Mouse (Mus musculus): Measurements from ENCODE around the gene Btbd6.

Gene Btbd6

DNA sequence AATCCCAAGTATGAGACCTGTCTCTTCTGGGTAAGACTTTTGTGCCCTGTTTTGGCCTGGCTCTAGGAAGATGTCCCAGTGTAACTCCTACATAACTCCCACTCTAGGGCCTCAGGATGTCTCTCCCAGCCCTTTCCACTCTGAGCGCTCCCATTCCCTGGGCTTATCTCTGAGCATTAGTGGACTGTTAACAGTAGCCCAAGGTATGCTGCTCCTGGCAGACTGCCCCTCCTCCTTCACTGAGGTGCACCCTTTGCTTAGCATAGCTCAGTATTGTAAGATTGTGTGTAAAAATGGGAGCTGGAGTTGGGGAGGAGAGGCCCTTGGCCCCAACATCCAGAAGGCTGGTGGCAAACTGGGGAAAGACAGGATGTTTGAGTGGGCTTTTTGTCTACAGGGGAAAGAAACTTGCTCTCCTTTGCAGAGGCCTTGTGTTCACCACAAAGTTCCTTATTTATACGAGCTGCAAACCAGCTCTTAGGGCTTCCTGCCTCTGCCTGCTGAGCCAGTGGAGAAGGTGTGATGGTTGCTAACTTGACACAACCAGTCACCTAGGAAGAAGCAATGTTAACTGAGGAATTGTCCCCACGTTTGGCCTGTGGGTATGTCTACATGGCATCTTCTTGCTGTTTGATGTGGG is 23.2 kb upstream of the Btbd6 start:
- DNase-seq (ENCODE audit: low spot score), result no peak

DNA sequence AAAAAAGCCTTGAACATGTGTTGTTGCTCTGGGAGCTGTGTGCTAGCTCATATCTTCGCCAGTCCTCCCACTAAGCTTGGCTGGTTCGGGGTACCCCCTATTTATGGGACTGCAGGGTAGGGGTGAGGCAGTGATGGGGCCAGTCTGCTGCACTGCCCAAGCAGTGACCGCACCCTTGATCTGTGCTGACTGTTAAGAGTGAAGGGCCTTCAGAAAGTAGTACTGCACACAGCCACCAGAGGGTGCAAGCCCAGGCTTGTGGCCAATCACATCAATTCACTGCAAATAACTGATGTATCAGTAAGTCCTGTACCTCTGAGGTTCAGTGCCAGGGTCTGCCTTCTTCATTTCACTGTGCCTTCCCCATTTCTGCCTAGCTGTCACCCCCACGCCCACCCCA is 20.5 kb upstream of the Btbd6 start:
- peak; percentile 76 for DNase-seq (ENCODE audit: low spot score)

DNA sequence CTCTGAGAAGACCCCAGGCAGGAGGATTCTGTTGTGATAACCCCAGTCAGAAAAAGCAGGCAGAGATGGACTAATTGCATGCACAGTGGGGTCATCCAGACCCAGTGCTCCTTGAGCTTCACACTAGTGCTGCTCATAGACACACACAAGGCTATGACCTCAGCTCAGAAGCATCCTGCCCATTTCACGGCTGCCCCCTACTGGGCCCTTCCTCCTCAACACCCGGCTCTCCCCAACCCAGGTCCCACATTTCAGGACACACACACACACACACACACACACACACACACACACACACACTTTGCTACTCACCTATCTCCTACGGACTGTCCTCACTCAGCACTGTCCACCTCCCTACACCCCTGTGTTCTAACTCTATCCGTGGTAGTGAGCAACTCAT is 18.0 kb upstream of the Btbd6 start:
- peak; percentile 48 for DNase-seq (ENCODE audit: low spot score)

DNA sequence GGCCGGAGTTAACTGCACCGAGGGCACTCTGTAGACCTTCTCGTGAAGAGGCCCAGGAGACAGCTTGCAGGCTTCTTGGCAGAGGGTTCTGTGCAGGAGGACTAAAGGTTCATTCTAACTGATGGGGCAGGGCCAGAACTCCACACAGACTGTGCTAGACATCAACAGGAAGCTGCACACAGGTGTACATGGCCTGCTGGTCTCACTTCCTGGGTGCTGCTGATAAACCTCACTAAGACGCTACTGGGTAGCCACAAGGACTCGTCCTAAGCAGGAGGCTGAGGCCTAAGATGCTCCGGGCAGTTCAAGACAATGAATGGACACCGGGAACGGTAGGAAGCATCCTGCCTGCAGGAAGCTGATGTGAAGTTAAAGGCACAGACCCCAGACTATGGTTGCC is 16.9 kb upstream of the Btbd6 start:
- no peak for DNase-seq (ENCODE audit: low spot score)

DNA sequence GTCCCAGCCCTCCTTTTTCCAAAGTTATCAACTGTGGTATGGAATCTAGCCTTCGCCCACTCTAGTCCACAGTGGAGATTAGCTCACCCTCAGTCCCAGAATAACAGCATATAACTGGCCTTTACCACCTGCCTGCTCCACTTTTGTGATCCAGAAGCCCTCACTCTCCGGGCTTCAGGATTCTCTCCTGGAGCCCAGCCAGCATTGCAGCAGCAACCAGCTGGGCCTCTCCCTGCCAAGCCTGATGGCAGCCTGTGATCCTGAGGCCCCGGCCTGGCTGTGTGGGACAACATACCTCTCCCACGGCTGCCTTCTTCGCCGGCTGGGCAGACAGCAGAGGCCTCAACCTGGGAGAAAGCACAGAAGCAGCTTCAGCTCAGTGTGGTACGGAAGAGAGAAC is 14.9 kb upstream of the Btbd6 start:
- no peak for DNase-seq (ENCODE audit: low spot score)

DNA sequence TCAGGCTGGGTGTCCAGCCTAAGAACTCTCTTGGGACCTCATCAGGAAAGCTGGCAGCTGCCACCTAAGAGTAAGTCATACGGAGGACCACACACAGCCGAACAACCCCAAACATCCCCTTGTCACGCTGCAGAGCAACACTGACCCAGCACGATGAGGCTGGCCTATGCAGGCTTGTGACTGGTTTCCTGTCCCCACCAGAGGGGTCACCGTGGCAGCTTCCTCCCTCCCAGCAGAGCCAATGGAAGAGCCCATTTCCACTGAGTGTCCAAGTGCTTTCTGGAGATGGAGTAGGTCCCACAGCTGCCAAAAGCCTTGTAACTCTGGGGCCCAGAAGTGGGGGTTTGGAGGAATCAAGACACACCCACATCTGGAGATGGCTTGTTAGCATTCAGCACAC is 14.4 kb upstream of the Btbd6 start:
- no peak for DNase-seq (ENCODE audit: low spot score)

DNA sequence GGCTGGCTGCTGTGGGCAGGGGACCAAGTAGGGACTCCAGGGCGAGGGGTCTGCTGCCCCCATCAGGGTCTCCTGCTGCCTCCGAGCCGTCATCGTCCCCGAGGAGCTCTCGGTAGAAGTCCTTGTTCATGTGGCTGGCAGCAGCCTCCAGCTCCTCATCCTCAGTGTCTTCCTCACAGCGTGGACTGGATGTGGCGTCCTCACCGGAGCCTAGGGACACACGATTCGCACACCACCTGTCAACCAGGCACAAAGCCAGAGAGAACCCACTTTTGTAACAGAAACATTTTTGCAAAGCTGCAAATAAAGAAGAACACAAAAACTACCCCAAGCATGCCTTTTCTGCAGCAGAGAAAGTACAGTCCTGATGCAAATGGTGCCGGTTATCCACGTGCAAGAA is 10.5 kb upstream of the Btbd6 start:
- no peak for DNase-seq (ENCODE audit: low spot score)

DNA sequence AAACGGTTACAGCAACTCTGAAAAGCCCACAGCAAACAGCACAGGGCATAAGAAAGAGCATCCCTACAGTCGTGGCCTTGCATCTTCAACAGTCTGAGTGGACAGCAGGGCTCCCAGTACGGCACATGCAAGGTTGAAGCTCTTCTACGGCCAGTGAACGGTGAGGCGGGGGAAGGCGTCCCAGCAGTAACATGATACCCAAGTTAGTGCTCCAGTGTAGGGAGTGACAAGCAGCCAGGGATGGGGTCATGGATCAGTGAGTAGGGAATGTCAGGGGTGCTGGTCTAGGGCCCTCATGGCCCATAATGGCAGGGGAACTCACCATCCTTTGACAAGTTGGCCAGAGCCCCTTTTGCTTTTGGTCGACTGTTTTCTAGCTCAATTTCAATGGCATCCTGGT is 7.3 kb upstream of the Btbd6 start:
- no peak for DNase-seq (ENCODE audit: low spot score)

DNA sequence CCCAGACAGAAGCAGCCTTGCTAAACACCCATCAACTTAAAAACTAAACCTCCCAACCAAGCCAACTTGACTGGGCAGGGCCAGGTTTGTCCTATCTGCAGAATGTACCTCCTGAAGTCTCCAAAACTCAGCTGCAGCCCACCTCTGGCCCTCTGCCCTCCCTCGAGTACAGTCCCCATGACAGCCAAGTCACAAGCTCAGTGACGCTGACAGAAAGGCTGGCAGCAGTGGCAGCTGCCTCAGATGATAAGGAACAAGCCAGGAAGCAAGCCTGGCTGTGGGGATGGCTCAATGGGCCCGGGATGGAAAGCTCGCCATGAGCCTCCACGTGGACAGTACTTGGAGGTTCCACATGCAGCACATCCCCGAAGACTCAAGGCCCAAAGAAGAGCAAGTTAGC is 6.7 kb upstream of the Btbd6 start:
- DNase-seq (ENCODE audit: low spot score), result no peak

DNA sequence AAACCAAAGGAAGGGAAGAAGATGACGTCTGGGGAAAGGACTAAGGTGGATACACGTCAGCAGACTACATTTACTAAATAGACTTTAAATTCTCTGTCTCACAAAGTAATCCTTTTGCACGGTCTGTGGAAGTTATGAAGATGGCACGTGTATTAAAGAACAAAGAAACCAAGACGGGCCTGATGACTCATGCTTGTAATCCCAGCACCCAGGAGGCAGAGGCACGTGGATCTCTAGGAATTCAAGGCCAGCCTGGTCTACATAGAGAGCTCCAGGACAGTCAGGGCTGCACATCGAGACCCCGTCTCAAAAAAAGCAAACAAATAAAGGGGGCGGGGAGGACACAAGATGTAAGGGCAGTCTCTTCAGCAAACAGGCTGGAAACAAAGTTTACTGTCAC is 1.5 kb upstream of the Btbd6 start:
- DNase-seq (ENCODE audit: low spot score), result no peak

DNA sequence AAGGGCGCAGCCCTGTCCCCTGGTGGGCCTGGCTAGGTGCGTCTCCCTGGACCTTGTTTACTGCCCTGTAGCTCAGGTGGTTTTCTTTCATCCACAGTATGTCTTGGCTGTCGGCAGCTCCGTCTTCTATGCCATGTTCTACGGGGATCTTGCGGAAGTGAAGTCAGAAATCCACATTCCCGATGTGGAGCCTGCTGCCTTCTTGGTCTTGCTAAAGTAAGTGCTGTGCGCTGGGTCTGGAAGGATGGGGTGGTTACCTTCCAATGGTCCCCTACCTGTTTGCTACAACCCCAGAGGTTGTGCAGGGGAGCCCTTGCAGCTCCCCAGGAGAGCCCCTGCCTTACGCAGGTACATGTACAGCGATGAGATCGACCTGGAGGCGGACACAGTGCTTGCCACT is 874 bp downstream of the Btbd6 start:
- DNase-seq (ENCODE audit: low spot score), result no peak

DNA sequence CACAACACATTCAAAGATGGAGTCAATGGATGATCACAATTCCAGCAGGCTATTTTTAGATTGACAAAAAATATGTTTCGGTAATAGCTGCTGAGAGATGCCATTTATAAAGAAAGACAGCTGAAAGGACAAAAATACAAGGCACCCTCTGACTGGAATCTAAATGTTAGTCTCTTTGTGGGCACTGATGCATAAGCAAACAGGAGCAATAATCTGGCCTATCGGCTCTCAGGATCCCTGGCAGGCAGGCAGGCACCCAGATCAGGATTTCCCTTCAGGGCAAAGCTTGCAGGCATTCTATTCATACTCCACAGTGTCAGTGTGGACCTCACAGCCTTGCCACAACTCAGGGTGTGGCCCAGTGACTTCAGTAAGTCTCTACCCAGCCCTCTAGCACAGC is 5.7 kb downstream of the Btbd6 start:
- no peak for DNase-seq (ENCODE audit: low spot score)

DNA sequence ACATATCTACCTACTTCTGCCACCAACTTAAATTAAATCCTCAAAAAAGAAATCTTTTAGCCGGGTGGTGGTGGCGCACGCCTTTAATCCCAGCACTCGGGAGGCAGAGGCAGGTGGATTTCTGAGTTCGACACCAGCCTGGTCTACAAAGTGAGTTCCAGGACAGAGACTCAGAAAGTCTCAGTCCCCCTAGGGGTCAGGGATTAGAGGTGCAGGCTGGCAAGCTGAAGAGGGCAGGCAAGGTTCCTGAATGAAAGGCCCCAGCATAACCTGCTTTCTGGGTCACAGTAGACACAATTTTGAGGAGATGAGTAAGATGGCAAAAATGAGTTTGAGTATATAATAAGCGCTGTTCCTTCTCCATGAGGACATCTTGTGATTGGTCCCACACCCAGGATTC is 9.1 kb downstream of the Btbd6 start:
- no peak for DNase-seq (ENCODE audit: low spot score)

DNA sequence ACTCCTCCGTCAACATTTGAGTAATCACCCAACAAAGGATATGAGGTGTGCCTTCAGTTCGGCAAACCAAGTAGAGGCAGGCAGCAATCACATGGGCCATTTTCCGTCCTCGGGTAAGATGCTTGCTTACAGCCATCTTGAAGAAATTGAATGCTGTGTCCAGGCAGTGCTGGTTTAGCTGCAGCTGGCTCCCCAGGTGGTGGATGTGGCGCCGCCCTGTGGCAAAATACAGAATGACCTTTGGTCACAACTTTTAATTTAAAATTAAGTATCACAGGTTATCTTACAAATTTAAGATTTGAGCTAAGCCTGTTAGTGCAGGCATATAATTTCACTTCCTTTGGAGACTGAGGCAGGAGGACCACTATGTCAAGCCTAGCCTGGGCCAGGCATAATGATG is 11.6 kb downstream of the Btbd6 start:
- DNase-seq (ENCODE audit: low spot score), result peak; percentile 42

DNA sequence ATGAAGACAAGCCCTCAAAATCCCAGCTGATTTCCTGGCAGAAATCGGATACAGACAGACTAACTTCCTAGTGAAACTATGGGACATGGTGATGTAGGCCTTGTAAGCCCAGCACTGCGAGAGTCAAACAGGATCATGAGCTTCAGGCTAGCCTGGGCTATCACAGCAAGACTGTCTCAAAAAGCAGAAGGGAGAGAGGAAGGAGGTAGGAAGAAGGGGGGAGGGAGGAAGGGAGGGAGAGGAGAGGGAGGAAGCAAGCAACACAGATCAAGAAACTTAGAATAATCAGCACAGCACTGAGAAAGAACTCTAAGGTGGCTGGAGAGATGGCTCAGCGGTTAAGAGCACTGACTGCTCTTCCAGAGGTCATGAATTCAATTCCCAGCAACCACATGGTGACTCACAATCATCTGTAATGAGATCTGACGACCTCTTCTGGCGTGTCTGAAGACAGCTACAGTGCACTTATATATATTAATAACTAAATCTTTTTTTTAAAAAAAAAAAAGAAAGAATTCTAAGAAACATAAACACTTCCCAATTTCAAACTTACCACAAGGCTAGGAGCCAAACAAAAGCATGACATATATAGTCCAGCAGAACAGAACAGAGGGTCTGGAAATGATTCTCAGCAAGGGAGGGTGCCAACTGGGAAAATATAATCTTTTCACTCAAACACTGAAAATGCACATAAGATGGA is 14.6 kb downstream of the Btbd6 start:
- DNase-seq (ENCODE audit: low spot score), result no peak

DNA sequence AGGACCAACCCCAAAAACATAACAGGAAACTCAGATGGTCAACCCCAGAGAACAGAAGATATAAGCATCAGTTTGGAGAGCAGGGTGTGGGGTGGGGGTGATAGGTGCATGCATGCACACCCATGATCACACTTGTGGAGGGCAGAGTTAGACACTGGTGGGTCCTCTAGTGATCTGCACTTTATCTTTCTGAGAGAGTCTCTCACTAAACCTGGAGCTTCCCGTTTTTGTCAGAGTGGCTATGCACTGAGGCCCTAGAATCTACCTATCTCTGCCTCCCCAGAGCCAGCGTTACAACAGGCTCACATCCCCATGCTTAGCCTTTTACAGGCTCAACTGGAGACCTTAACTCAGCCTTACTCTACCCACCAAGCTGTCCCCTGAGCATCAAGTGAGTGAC is 15.2 kb downstream of the Btbd6 start:
- DNase-seq (ENCODE audit: low spot score), result no peak

DNA sequence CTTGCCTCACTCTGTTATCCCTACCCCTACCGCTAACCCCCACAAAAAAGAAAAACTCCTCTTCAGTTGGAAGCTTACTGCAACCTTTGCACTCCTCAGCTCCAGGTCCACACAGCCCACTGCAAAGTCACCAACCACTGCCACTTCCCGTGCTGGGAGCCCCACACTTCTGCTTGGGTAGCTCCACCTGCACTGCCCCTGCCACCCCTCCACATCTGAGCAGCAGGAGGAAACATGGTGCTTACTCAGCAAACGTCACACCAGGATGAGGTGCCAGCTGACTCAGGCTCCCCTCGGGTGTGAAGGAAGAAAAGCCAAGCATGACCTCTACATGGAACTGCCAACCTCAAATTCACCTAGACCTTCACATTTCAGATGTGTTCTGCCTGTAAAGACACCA is 17.9 kb downstream of the Btbd6 start:
- no peak for DNase-seq (ENCODE audit: low spot score)

DNA sequence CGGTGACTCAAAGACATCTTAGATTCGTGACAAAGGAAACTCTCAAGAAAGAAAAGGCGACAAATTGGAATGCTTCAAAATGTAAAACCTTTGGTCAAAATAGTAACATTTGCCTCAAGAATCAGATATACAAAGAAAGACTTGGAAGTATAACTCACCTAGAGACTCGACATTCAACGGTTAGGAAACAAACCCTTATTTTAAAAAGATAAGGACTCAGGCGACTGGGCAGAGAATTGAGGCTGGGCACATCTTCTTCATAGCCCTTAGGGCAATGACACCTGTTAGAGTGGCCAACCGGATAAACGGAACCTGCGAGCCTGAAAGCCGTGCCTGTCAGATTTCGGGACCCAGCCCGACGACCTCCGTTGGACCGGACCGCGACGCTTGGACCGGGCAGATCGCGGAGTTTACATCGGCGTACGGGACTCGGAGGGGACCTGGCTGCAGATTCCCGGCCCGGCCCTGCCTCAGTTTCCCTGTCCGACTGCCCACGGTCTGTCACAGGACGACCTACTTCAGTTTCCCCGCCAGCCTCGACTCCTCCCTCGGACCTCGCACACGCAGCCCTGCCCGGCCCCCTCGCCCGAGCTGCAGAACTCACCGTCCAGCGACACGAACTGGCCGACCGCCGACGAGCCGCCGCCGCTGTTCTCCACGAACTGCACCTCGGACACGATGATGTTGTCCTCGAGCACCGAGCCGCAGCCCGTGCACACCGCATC is 23.4 kb downstream of the Btbd6 start:
- no peak for DNase-seq (ENCODE audit: low spot score)

DNA sequence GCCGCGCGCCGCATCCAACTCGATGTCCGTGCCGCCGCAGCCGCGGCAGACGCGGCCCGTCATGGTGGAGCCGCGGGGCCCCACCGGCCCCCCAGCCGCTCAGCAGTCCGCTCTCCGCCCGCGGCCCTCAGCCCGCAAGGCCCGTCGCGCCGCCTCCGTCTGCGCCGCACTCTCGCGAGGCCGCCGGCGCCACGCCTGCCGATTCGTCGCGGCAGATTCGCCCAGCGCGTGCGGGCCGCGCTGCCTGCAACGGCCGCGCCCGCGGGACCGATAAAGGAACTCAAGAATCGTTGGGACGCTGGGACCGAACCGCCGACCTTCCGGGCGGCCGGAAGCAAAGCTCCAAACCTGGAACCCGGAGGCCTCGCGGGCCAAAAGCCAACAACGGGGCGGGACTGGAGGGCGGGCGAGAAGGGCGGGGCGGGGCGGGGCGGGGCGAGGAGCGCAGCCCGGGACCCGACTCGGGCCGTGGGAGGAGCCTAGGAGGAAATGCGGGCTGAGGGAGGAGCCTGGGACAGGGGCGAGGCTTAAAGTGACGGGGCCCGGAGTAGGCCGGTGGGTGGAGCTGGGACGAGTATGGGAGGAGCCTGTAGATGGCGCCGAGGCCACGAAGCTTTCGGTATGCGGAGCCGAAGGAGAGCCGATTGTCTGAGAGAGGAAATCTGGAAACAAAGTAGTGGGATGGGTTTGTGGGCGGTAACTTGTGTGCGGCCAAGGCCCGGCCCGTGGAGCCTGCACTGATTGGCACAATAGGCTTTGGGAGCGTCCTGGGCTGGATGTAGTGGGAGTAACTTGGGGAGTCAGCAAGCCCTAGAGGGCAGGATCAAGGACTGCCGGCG is 24.2 kb downstream of the Btbd6 start, which contains the start of gene Brf1:
TSS of gene Brf1 (minus strand) at position 411 of the 839 bp plus-strand sequence.
- DNase-seq (ENCODE audit: low spot score), result peak; percentile 87

DNA sequence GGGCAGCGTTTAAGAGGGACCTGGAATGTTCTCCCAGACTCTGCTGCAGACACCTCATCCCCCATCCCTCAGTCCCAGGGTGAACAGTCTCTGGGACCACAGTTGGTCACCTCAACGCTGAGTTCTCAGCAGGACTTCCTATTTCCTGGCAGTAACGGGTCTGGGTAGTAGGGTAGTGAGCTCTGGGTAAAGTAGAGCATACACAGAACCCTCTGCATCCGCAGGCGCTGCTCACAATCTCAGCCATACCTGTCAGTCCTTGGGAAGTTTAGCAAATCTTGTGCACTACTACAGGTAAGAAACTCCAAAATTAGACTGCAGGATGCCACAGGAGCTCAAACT is 24.8 kb downstream of the Btbd6 start:
- DNase-seq (ENCODE audit: low spot score), result no peak

DNA sequence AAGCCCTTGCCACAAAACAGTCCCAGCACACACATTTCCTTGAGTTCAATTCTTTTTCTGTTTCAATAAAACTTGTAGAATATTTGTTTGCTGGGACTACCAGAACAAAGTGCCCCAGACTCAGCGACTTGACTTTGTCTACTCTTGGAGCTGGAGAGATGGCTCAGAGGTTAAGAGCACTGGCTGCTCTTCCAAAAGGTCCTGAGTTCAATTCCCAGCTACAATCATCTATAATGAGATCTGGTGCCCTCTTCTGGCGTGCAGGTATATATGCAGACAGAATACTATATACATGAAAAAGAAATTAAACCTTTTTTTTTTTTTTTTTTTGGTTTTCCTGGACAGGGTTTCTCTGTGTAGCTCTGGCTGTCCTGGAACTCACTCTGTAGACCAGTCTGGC is 26.4 kb downstream of the Btbd6 start:
- DNase-seq (ENCODE audit: low spot score), result no peak

DNA sequence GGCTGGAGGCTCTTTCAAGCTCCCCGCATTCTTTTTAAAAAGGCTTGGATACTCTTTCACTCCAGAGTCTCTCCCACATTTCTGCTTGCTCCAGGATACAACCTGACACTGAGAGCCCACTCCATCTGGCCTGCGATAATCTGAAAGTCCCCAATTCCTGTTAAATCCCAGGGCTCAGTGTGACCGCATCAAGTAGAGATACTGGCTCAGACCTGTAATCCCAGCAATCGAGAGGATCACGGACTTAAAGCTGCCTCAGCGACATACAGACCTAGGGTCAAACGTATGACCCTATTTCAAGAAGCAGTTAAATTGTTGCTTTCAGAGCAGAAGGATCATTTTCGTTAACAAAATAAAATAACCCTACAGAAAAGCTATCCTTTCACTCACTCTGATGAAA is 27.7 kb downstream of the Btbd6 start:
- DNase-seq (ENCODE audit: low spot score), result no peak

DNA sequence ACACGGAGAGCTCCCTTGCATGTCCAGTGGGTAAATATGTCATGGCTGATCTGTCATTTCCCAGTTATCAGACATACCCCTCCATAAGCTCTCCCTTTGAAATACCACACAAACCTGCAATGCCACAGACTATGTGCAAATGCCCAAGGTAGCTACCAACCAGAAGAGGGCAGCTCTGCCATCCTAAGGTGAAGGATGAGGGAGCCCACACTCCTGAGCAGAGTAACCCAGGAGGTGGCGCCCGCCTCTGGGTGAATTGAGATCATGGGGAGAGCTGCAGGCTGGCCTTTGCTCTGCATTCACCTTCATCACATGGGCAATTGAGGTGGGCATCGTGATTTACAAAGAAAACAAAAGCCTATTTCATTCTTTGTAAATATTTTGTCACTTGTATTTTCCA is 28.7 kb downstream of the Btbd6 start:
- peak; percentile 47 for DNase-seq (ENCODE audit: low spot score)

All from urinary bladder, postnatal 25 days (tissue).